Mouse (Mus musculus): ENCODE measurements around the gene Lims1. TPM values are rescaled to one million over a fixed set of nuclear protein-coding genes. Genes with fewer than 3 reads are reported as not detected.

Gene Lims1
- total RNA-seq, 2 experiments from 2014 or later: 29.2 to 59.8 TPM

DNA sequence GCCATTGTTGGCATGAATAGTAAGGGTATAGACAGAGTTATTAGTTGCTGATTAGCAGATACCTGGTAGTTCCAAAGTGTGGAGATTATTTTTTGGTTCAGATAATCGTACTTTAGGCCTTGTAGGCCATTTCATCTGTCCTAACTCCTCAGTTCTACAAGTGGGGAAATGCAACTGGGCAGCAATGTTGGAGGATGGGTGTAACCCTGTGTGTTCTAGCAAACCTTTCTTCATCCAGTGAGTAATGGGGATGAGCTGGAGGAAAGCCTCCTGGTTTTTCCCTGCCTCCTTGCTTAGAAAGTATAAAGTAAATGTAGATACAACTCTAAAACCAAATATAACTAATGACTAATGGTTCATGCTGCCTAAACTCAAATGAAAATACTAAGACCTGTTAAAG lies 55.1 kb downstream of the Lims1 start:
- ATAC-seq (replicated peaks; ENCODE audit: low FRiP score, poor library complexity, severe bottlenecking): no peak

DNA sequence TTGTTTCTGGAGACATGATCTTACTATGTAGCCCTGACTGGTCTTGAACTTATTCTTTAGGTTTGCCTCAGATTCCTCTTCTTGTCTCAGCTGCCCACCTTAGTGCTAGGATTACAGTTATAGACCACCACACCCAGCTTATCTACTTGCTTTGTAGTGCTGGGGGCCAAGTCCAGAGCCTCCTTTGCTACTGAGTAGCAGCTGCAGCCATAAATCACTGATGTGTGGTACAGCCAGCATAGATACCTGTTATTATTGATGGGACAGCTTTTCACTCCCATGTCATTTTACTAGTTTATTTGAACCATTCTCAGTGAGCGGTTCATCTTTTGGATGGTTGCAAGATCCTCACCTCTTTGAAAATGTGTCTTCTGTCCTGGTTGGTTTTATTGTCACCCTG lies 56.4 kb downstream of the Lims1 start:
- ATAC-seq (replicated peaks; ENCODE audit: low FRiP score, poor library complexity, severe bottlenecking): no peak

DNA sequence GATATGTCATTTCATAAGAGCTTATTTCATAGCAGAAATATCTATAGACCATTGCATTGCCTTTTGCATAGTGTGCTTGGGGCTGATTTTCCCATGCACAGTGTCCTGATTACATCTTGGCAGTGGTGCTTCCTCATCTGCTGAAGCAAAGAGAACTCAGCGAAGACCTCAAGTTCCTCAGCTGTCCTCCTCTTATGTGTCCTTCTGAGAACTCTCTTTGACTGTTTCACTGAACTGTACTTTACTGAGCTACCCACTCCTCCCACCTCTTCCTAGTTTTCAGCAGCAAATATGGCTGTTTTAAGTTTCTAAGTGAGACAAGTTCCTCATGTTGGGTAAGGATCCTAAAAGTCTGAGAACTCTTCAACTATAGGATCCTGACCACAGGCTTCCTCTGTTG lies 58.6 kb downstream of the Lims1 start:
- ATAC-seq (replicated peaks; ENCODE audit: low FRiP score, poor library complexity, severe bottlenecking): no peak

DNA sequence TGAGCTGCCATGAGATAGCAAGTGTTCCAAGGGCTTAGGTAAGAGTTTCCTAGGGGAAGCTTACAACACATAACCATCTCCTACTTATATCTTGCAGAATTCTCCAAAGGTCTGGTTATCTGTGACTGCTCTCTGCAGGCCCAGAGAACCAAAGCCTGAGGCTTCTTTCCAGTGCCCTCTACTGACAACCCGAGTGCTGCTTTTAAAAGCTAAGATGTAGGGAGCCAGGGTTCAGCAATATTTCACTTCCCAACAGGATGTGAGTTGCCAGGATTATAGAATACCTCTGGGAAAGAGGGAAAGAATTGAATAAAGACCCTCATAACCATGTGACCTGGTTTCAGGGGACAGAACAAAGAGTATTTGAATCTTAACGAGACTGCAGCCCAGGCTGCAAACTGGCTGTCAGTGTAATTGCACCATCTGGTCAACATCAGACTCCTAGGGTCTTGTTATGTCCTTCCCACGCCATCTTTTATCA lies 59.4 kb downstream of the Lims1 start:
- ATAC-seq (replicated peaks; ENCODE audit: low FRiP score, poor library complexity, severe bottlenecking): no peak

DNA sequence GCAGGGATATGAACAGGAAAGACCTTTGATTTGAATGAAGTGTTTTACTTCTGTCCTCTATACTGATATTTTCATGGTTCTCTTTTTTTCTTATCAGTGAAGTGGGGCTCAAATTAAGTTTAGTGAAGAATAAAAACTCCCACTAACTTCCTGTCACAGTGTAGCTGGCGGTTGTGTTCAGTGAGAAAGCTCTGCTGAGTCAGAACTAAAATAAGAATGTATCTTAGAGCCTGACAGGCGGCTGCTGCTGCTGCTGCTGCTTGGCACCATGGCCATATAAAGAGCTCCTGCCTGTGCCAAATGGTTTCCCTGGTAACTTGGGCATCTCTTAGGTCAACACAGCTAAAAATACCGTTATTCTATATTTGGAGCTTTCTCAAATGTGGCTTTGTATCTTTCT lies 60.0 kb downstream of the Lims1 start:
- no peak for ATAC-seq (replicated peaks; ENCODE audit: low FRiP score, poor library complexity, severe bottlenecking)

DNA sequence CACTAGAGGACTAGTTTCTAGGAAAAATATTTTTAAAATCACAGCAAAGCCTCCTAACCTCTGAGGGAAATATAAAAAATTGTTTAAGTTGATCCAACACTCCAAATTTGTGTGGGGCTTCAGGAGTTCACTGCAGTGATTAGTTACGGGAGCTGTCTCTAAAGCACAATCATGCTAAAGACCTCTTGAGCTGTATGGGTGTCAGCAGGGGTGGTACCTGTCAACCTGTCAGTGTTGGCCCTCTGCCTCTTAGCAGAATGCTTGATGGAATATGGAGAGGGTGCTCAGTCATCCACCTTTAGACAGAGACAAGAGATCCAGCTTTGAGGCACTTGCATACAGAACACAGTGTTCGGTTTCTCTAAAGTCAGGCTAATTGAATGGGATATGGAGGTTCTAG lies 60.5 kb downstream of the Lims1 start:
- no peak for ATAC-seq (replicated peaks; ENCODE audit: low FRiP score, poor library complexity, severe bottlenecking)

DNA sequence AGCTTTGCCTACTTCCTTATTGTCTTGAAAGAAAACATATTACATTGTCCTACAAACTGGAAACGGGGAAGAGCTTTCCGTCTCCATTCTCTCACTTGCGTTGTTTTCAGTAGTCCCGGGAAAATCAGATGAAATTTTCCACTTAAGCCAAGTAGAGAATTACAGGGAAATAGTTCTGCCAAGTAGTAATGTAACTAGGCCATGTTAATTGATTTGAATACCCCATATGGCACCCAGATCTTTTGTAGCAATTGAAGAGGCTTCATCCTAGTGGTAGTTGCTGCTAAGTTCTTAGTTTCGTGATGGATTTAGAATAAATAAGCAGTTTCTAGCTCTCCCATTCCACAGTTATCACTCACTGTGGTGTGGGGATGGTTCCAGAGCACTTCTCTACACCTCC lies 62.4 kb downstream of the Lims1 start:
- ATAC-seq (replicated peaks; ENCODE audit: low FRiP score, poor library complexity, severe bottlenecking): no peak

DNA sequence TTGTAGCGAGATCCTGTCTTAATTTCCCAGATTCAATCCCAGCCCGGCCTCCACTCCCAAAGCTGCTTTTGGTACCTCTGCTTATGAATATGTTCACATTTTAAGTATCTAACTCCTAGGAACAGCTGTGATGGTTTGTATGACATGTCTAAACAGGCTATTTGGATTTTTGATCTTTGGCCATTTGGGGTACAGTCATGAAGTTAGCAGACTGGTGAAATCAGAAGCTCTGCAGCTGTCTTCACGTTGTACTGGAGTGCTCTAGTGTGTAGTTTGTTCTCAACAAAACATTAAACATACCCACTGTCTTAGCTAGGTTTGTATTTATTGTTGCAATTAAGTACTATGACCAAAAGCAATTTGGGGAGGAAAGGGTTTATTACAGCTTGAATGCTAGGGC lies 63.7 kb downstream of the Lims1 start:
- ATAC-seq (replicated peaks; ENCODE audit: low FRiP score, poor library complexity, severe bottlenecking): no peak

DNA sequence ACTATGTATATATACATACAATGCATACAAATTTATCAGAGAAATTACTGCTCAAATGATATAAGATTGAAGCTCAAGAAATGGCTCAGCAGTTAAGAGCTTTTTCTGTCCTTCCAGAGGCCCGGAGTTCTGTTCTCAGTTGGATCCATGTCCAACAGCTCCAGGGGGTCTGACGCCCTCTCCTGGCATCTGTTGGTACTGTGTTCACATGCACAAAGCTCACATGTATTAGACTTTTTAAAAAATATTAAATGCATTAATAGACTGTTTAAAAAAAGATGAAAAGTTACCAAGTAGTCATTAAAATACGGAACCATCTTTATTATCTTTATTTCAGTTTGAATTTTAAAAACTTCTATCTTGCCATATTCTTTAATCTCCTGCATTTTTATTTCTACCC lies 65.4 kb downstream of the Lims1 start:
- ATAC-seq (replicated peaks; ENCODE audit: low FRiP score, poor library complexity, severe bottlenecking): no peak

DNA sequence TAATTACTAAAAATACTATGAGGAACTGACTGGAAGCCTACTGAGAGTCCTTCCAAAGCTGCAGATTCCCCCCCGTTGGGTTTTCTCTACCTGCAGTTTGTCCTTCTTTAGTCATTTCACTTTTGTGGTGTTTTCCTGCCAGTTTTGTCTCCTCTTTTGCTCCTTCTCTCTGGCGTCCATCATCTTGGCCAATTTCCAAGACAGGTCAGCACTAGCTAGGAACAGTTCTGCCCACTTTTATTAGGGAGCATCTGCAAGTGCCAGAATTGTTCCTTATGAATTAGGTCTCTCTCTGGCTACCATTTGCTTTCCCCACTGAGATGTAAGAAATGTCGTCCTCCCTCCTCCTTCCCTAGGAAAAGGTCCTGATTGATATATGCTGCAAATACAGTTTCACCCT lies 65.9 kb downstream of the Lims1 start:
- ATAC-seq (replicated peaks; ENCODE audit: low FRiP score, poor library complexity, severe bottlenecking): no peak

DNA sequence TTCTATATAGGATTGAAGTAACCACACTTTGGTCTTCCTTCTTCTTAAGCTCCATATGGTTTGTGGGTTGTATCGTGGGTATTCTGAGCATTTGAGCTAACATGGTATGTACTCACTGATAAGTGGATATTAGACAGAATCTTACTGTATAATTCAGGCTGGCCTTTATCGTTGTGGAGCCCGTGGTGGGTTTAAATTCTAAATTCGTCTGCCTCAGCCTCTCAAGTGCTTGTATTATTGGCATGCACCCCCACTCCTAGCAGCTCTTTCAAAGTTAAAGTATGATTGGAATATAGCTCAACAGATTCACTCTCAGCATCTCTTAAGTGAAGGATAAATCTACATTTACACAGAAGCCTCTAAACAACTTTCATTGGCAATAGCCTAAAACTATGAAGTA lies 69.2 kb downstream of the Lims1 start:
- ATAC-seq (replicated peaks; ENCODE audit: low FRiP score, poor library complexity, severe bottlenecking): no peak

DNA sequence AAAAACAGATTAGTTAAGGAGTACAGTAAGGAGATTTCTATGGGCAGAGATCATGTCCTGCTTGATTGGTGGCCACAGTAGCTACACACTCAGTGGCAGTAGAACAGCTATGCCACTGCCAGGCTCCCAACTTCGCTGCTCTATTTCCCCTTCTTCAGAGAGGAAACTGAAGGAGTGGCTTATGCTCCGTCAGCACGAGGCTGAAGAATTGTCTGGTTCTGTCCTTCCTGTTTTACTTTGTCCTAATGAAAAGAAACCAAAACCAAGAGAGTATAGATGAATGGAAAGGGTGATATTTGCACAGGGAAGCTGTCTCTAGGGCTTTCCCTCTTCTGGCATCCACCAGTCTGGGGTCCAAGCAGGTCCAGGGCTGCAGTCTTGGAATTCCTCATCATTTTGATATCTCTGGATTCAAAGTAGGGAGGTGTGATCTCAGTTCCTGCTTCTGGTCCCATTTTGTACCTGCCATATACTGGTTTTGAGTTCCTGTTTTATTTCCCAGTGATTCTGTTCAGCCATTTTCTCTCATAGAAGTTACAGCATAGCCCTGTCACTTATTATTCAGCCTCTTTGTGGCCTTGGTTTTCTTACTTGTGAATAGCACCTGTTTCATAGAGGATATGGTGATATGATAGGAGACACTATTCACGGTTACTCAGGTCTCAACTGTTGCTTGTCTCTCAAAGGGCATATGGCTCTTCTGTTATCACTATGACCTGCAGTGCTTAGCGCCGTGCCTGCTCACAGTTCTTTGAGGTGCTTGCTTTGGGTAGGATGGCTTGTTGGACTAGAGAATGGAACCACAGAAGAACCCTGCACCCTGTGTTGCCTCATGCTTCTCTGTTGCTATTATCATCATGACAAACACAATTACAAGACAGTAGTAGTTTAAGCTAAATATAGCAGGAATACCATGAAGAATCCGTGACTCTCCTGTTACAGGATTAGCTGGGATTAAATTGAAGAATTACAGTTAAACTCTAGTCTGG lies 70.1 kb downstream of the Lims1 start:
- ATAC-seq (replicated peaks; ENCODE audit: low FRiP score, poor library complexity, severe bottlenecking): peak; percentile 49; the same call in 1 of the 2 replicates

DNA sequence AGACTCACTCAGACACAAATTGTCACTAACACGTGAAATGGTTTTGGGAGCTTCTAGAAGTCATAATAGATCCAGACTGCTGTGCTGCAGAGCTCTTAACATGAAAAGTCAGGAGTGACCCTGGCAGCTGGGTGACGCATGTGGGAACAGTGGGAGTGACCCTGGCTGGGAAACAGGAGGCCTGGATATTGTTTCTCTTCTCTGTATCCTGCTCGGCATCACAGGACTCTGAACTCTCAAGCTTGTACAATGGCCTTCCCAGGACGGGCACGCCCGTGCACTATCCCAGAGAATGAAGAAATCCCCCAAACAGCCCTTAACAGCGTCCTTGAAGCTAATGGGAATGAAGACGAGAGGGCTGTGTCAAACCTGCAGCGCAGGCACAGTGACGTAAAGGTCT lies 70.9 kb downstream of the Lims1 start:
- no peak for ATAC-seq (replicated peaks; ENCODE audit: low FRiP score, poor library complexity, severe bottlenecking)

DNA sequence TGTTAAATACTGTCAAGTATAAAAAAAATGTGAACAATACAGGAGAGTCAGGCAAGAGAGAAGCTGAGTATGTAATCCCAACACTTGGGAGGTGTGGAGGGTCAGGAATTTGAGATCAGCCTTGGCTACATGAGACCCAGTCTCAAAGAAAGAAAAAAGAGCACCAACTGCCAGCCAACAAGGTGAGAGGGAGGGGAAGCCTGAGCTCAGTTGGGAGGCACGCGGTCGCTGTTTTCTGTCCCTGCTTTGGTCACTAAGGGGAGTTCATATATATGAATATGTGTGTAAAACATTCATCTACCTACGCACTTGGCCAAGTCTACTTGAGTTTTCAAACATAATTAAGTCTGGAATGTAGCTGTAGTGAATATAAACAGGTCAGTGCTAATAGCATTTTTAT lies 72.0 kb downstream of the Lims1 start:
- no peak for ATAC-seq (replicated peaks; ENCODE audit: low FRiP score, poor library complexity, severe bottlenecking)

DNA sequence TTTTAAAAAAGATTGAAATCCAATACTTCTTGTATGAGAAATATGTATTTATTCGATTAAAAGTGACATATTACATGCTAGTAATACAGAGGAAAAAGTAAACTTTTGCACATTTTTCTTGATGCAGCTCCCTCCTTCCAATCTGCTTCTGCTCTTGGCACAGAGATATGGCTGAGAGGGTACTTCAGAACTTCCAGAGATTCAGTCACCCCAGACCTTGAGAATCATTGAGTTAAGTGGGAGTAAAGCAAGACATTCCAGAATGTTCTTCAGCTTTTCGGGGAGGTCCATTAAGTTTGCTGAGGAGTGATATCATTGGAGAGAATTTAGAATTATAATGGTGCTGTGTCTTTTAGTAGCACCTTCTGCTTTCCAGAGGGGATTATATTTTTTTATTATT lies 72.5 kb downstream of the Lims1 start:
- ATAC-seq (replicated peaks; ENCODE audit: low FRiP score, poor library complexity, severe bottlenecking): no peak

DNA sequence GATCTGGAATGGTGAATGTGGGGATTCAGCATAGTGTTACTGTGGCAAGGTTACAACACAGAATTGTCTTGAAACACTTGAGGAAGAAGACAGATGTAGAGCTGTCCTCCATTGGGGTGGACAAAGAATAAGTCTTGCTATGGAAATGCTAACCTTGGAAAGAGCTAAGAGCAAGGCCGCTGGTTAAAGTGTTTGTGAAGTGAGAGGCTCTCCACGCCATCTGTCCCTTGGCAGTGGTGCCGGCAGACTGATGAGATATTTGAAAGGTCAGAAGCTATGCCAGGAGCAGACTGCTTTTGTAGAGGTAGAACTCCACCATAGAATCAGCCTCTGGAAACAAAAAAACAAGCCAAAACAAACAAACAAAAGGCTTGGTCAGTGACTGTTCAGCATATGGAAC lies 73.3 kb downstream of the Lims1 start:
- no peak for ATAC-seq (replicated peaks; ENCODE audit: low FRiP score, poor library complexity, severe bottlenecking)

DNA sequence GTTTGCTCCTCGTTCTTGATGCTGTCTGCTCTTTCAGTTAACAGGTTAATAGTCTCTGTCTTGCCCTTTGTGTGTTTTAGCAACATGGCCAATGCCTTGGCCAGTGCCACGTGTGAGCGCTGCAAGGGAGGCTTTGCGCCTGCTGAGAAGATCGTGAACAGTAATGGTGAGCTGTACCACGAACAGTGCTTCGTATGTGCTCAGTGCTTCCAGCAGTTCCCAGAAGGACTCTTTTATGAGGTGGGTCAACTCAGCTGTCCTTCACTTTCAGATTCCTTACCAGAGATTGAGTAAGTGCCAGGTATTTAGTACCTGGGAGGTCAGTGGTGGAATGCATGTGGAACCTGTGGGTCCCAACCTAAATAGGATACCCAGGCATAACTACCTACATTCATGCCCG lies 75.7 kb downstream of the Lims1 start:
- no peak for ATAC-seq (replicated peaks; ENCODE audit: low FRiP score, poor library complexity, severe bottlenecking)

DNA sequence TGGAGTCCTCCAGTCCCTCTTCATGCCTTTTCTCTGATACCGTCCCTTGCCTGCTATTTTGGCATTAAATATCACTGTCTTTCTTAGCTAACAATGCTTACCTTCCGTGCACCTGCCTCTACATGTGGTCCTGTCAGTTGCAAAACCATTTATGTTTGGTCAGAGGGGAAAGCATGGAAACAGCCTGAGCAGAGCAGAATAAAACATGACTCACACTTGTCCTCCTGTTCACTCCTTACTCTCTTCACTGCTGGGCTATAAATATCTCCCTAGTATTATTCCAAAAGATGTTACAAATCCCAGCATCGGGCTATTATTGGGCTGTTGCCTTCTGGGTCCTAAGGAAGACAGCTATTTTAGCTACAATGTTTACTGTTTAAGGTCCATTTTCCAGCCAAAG lies 78.6 kb downstream of the Lims1 start:
- ATAC-seq (replicated peaks; ENCODE audit: low FRiP score, poor library complexity, severe bottlenecking): no peak

DNA sequence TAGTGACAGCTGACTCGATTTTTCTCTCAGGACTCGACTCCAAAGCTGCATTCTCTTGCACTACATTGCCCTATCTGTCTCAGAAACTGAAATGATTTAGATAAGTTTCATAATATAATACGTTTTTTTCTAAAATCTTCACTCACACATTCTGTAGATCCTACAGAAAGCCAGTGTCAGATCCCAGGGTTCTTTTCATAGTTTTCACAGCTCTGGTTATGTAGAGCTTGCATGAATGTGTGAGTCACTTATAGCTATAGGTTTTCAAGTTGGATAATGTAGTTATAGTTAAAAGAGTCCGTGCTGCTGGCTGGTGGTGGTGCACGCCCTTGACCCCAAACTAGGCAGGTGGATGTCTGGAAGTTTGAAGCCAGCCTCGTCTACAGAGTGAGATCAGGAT lies 81.4 kb downstream of the Lims1 start:
- no peak for ATAC-seq (replicated peaks; ENCODE audit: low FRiP score, poor library complexity, severe bottlenecking)

DNA sequence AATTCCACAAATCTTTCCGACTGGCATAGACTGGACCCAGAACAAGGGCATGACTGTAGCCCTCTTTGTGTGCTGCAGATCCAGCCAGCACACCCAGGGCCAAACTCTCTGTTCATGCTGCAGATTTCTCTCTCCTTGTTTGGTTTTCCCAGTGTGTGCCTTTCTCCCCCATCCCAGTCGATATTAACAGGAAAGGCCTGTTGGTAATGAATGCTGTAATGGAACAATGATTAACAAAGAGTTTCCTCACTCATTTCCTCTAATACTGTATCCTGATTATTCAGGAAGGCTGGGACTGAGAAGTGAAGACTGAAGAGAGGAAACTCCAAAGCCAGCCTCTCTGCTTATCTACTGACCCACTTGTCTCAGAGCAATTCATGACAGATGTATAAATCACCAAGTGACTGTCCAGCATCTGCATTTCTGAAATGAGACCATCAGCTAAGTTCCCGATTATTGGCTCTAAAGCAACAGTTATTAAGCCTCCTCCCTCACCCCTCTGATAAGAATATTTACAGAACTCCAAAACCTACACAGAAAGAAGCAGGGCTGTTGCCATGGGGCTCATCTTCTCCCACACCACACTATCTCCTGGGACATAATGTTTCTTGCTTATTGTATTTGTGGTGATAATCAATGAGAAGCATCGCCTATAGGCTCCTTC lies 82.2 kb downstream of the Lims1 start:
- no peak for ATAC-seq (replicated peaks; ENCODE audit: low FRiP score, poor library complexity, severe bottlenecking)

DNA sequence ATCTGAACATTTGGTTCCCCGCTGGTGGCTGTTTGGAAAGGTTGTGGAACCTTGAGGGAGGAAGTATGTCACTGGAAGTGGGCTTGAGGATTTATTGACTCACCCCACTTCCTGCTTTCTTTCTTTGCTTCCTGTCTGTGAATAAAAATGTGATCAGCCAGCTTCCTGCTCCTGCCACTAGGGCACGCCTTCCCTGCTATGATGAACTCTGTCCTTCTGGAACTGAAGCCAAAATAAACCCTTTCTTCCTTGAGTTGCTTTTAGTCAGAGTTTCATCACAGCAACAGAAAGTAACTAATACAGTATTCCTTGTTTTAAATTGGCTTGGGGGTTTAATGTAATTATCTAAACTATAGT lies 82.7 kb downstream of the Lims1 start:
- ATAC-seq (replicated peaks; ENCODE audit: low FRiP score, poor library complexity, severe bottlenecking): no peak
